In genomic region chr8:34334851-34335250, GRCm38 (mm10) we compare ENCODE assay signal across 21 mouse cellular contexts.
A peak's percentile ranks its signal among the peaks of the same experiment; 100 is the strongest.
DNase-seq lines count a peak whose midpoint lies in the region; ATAC-seq lines count a peak whose summit lies in the region.
"Had no signal": no experiment of that assay in that cellular context is flagged by ENCODE, and none has a peak within 500 bp of the region (broad histone marks: within the 10 kb centered on the region; RNA-seq: fewer than 3 reads in every experiment).

No protein-coding gene starts in this region.

- peak; percentile 39 to 55 for DNase-seq in left cerebral cortex, adult 18-20 months (ENCODE audit: low spot score in 2 of 2)
- no peak for DNase-seq in left cerebral cortex, adult 11 months (ENCODE audit: low spot score)
- peak; percentile 62 to 76 for DNase-seq in frontal cortex, adult 2 months (ENCODE audit: extremely low spot score in 1 of 2, low spot score in 1 of 2)
- peak; percentile 79 for DNase-seq in layer of hippocampus, adult 9-11 months
- peak; percentile 20 for DNase-seq in right cerebral cortex, postnatal 14 days
- DNase-seq in natural killer cell, adult 2 months (ENCODE audit: low spot score in 2 of 2): no peak
- DNase-seq: cerebellum, adult 9-10 months; heart, postnatal 10 days; kidney, adult 9 months; lung, adult 2 months; lung, postnatal 4 days; spleen, adult 18-20 months; thymus, postnatal 36 days had no signal

- H3K4me1 ChIP-seq in liver, embryonic 12.5 days: no peaks in the 10 kb centered on the region
- no peaks in the 10 kb centered on the region for H3K4me1 ChIP-seq in heart, embryonic 11.5 days (ENCODE audit: control insufficient read depth, insufficient read depth, low read length)
- H3K4me1 ChIP-seq: embryonic facial prominence, embryonic 12.5 days; heart, embryonic 10.5 days; hindbrain, embryonic 13.5 days had no signal

- H3K9ac ChIP-seq in liver, embryonic 12.5 days: no peak overlapping the region
- H3K9ac ChIP-seq in heart, embryonic 11.5 days (ENCODE audit: low read depth, low read length): no peak overlapping the region
- H3K9ac ChIP-seq: embryonic facial prominence, embryonic 12.5 days; hindbrain, embryonic 13.5 days had no signal

- no peak overlapping the region for H3K4me3 ChIP-seq in liver, embryonic 12.5 days
- no peak overlapping the region for H3K4me3 ChIP-seq in heart, embryonic 11.5 days (ENCODE audit: low read depth, low read length)
- H3K4me3 ChIP-seq: embryonic facial prominence, embryonic 12.5 days; erythroblast, embryonic 14.5 days; heart, embryonic 10.5 days; hindbrain, embryonic 13.5 days had no signal

- 67% methylated on average over 4 of the region's 4 CpGs for WGBS in liver, embryonic 12.5 days (ENCODE audit: insufficient replicate concordance)
- WGBS in heart, embryonic 11.5 days (ENCODE audit: insufficient replicate concordance): 88% methylated on average over 4 of the region's 4 CpGs

- no peak for ATAC-seq in liver, embryonic 12.5 days
- no peak for ATAC-seq in heart, embryonic 11.5 days (replicated peaks; ENCODE audit: insufficient number of reproducible peaks, low FRiP score, low TSS enrichment)
- ATAC-seq: midbrain, embryonic 16.5 days had no signal

- no peak overlapping the region for H3K4me2 ChIP-seq in liver, embryonic 12.5 days
- no peak overlapping the region for H3K4me2 ChIP-seq in heart, embryonic 11.5 days
- H3K4me2 ChIP-seq: embryonic facial prominence, embryonic 12.5 days; hindbrain, embryonic 13.5 days; liver, embryonic 11.5 days had no signal

- no peak overlapping the region for H3K27ac ChIP-seq in liver, embryonic 12.5 days
- no peak overlapping the region for H3K27ac ChIP-seq in heart, embryonic 11.5 days (ENCODE audit: low read depth, low read length)
- H3K27ac ChIP-seq: embryonic facial prominence, embryonic 12.5 days; heart, embryonic 10.5 days; hindbrain, embryonic 13.5 days had no signal

- no peaks in the 10 kb centered on the region for H3K36me3 ChIP-seq in liver, embryonic 12.5 days
- H3K36me3 ChIP-seq in heart, embryonic 11.5 days (ENCODE audit: control insufficient read depth, insufficient read depth, low read length): no peaks in the 10 kb centered on the region
- H3K36me3 ChIP-seq: embryonic facial prominence, embryonic 12.5 days; heart, embryonic 10.5 days; hindbrain, embryonic 13.5 days had no signal

- H3K9me3 ChIP-seq in liver, embryonic 12.5 days (replicated peaks): no peaks in the 10 kb centered on the region
- no peaks in the 10 kb centered on the region for H3K9me3 ChIP-seq in heart, embryonic 11.5 days (replicated peaks; ENCODE audit: control insufficient read depth, low read length)
- H3K9me3 ChIP-seq: embryonic facial prominence, embryonic 12.5 days; heart, embryonic 10.5 days; hindbrain, embryonic 13.5 days had no signal

- no peaks in the 10 kb centered on the region for H3K27me3 ChIP-seq in liver, embryonic 12.5 days (replicated peaks)
- H3K27me3 ChIP-seq in heart, embryonic 11.5 days (ENCODE audit: control insufficient read depth, insufficient read depth, low read length): no peaks in the 10 kb centered on the region
- H3K27me3 ChIP-seq: embryonic facial prominence, embryonic 12.5 days; hindbrain, embryonic 13.5 days had no signal

Comparison
In these comparisons a context has a peak if more than half of its experiments do, and no peak if none do; other contexts are left out.
1. DNase-seq: peak in left cerebral cortex, adult 18-20 months (2 of 2), frontal cortex, adult 2 months (2 of 2), layer of hippocampus, adult 9-11 months (single experiment) and right cerebral cortex, postnatal 14 days (single experiment); none in left cerebral cortex, adult 11 months (single experiment) and natural killer cell, adult 2 months (0 of 2).